In genomic region chr4:82464051-82464632, GRCm38 (mm10) we compare ENCODE assay signal across 8 mouse cellular contexts.
DNase-seq lines count a peak whose midpoint lies in the region; ATAC-seq and TF ChIP-seq lines count a peak whose summit lies in the region.

No protein-coding gene starts in this region.

- no peak overlapping the region for H3K27ac ChIP-seq in liver, postnatal 0 days (ENCODE audit: low read depth)

- ATAC-seq in liver, postnatal 0 days: peak; percentile 63; the same call in 1 of the 2 replicates

- H3K27me3 ChIP-seq in liver, postnatal 0 days (ENCODE audit: insufficient read depth, low read length): no peaks in the 10 kb centered on the region

- no peak for TF ChIP-seq CTCF in brain, embryonic 14.5 days (IDR thresholded peaks at IDR 0.05; ENCODE audit: borderline replicate concordance, extremely low read depth, insufficient read depth, insufficient read length)
- no peak for TF ChIP-seq CTCF in liver, postnatal 0 days (IDR thresholded peaks at IDR 0.05; ENCODE audit: low read depth)

- WGBS in liver, postnatal 0 days (ENCODE audit: insufficient replicate concordance): 54% methylated on average over 8 of the region's 8 CpGs

- no peaks in the 10 kb centered on the region for H3K9me3 ChIP-seq in liver, postnatal 0 days (ENCODE audit: low read length)

- no peak for TF ChIP-seq POLR2A in brain, embryonic 14.5 days (IDR thresholded peaks at IDR 0.05; ENCODE audit: borderline replicate concordance, extremely low read depth, insufficient read depth, insufficient read length, poor library complexity, severe bottlenecking)

- no peak overlapping the region for H3K4me3 ChIP-seq in liver, postnatal 0 days (ENCODE audit: low read depth, low read length)

- no peak overlapping the region for H3K4me2 ChIP-seq in liver, postnatal 0 days (ENCODE audit: low read depth, low read length)

- no peak overlapping the region for H3K9ac ChIP-seq in liver, postnatal 0 days (replicated peaks)

- DNase-seq in adipocyte (ENCODE audit: low spot score): peak; percentile 64
- peak; percentile 89 for DNase-seq in brain, embryonic 14.5 days (ENCODE audit: low read depth)
- peak; percentile 83 to 85 for DNase-seq in heart, adult 18-20 months
- peak; percentile 39 for DNase-seq in kidney, adult 11 months
- peak; percentile 68 for DNase-seq in liver, postnatal 0 days
- peak; percentile 18 for DNase-seq in retina, embryonic 14.5 days (ENCODE audit: low spot score)
- DNase-seq in spleen, adult 18-20 months: no peak
- DNase-seq in urinary bladder, postnatal 10 days (ENCODE audit: low spot score): no peak

- TF ChIP-seq EP300 in liver, postnatal 0 days (IDR thresholded peaks at IDR 0.05; ENCODE audit: low read depth): no peak

- H3K36me3 ChIP-seq in liver, postnatal 0 days (replicated peaks; ENCODE audit: insufficient read depth, low read length): no peaks in the 10 kb centered on the region

- H3K4me1 ChIP-seq in liver, postnatal 0 days (ENCODE audit: insufficient read depth): peaks cover 23% of the 10 kb centered on the region; the same call in 1 of the 2 replicates

Comparison
In these comparisons a context has a peak if more than half of its experiments do, and no peak if none do; other contexts are left out.
1. DNase-seq: peak in adipocyte (single experiment), brain, embryonic 14.5 days (single experiment), heart, adult 18-20 months (2 of 2), kidney, adult 11 months (single experiment), liver, postnatal 0 days (single experiment) and retina, embryonic 14.5 days (single experiment); none in spleen, adult 18-20 months (0 of 2) and urinary bladder, postnatal 10 days (single experiment).